Mouse (Mus musculus) kidney, adult 2 months (tissue): ENCODE results near the gene Mns1.

ENCODE experiments used
- CTCF ChIP-seq: fragments of 200-500 bp; conservative IDR thresholded peaks from 2 replicates; pipeline ENCODE4 v1.5.1; 2011; ENCODE audit warnings: low read depth, mild to moderate bottlenecking, control low read depth, low read length, moderate library complexity, mixed read lengths; ENCODE audit not compliant: insufficient read depth, insufficient read length
- POLR2A ChIP-seq: fragments of 200-500 bp; IDR thresholded peaks from one replicate; pipeline ENCODE4 v1.6.1; 2011; ENCODE audit warnings: low read depth, low read length, control low read depth

GRCm38 (mm10) chr9:72434876-72435275 is 2.9 kb upstream of the Mns1 start:
- TF ChIP-seq POLR2A: no peak
- no peak for TF ChIP-seq CTCF
